Mouse (Mus musculus) thymus, adult 2 months (tissue): ENCODE results near the gene Rcor1.

ENCODE experiments used
- CTCF ChIP-seq: fragments of 200-500 bp; IDR thresholded peaks from 2 replicates; pipeline ENCODE4 v1.5.1; 2012; ENCODE audit warnings: mild to moderate bottlenecking, control low read depth, low read length, moderate library complexity, borderline replicate concordance; ENCODE audit not compliant: control insufficient read depth, poor library complexity, insufficient read depth; ENCODE audit errors: extremely low read depth
- POLR2A ChIP-seq: fragments of 200-500 bp; IDR thresholded peaks from 2 replicates; pipeline ENCODE4 v1.6.1; 2012; ENCODE audit warnings: mild to moderate bottlenecking, low read length, control low read depth, moderate library complexity; ENCODE audit not compliant: control insufficient read depth, poor library complexity, insufficient read depth; ENCODE audit errors: extremely low read depth

GRCm38 (mm10) chr12:111153946-111154345, 114.8 kb downstream of the Rcor1 start:
- TF ChIP-seq POLR2A: no peak
- TF ChIP-seq CTCF: no peak
